Mouse (Mus musculus) cortical plate, adult 2 months (tissue): Measurements from ENCODE around the gene Cort.

Source experiments
- CTCF ChIP-seq: fragments of 200-500 bp; IDR thresholded peaks from 2 replicates; pipeline ENCODE4 v1.5.1; 2011; ENCODE audit warnings: mild to moderate bottlenecking, control low read depth, low read length; ENCODE audit not compliant: insufficient read depth; ENCODE audit errors: extremely low read depth
- POLR2A ChIP-seq: fragments of 200-500 bp; IDR thresholded peaks from 2 replicates; pipeline ENCODE4 v1.6.1; 2011; ENCODE audit warnings: mild to moderate bottlenecking, low read length, control low read depth; ENCODE audit not compliant: insufficient read depth; ENCODE audit errors: extremely low read depth

DNA sequence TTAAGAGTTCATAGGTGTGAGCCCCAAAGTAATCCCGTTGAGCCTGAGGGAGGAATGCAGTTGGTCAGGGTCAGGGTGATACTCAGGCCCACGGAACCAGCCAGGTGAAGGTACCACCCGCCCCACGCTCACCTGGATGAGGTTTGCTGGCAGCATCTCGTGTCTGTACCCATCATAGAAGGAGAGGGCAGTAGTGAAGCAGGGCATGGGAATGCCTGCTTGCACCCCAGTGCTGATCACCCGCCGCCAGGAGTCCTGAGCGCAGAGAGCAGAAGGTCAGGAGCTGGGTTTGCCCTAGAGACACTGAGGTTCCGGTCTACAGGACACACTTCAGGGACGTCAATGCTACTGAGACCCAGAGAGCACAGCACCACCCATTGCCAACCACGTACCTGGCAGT is 24.2 kb upstream of the Cort start:
- TF ChIP-seq POLR2A (no peak), CTCF (no peak)
